Mouse (Mus musculus): ENCODE data around the gene Rrnad1. TPM values are rescaled to one million over a fixed set of nuclear protein-coding genes. Genes with fewer than 3 reads are reported as not detected.
A peak's percentile ranks its signal among the peaks of the same experiment; 100 is the strongest.

Gene Rrnad1
- 6.1 and 6.6 TPM in 2 replicates for polyA plus RNA-seq (2015; fragmentation: Nextera tagmentation; extraction: Ambion mirVana)

DNA sequence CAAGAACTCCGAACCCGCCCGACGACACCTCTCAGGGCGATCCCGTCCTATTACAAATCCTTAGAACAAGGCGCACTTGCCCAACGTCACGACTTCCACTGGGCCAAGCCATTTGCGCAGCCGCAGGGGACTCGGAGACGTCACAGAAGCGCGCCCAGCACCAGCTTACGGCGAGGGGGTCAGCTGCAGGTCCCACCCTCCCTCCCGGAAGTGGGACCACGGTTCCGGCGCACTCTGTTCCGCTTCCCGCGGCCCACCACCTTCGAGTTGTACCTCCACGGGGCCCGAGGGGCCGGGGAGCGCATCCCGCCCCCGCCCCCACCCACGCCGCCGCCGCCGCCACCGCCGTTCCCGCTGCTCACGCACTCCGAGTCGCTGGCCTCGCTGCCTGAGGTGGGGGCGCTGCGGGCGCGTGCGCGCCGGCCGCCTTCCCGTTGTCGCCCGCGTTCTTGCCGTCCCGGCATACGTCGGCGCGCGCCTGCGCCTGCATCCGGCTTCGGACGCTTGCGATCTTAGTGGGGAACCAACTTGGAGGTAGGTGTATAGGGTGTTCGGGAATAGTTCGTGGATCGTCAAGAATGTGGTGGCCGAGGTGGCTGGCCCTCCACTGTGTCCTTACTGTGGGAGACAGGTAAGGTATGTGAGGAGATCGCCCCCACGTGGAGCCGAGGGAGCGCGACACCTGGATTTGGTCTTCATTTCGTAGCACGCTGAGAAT is at the start of gene Rrnad1, which contains the start of gene Isg20l2:
Rrnad1 (minus strand) TSS at position 640 of the 718 bp plus-strand sequence.
Isg20l2 (plus strand) TSS at position 237 of the 718 bp plus-strand sequence.
- no peaks in the 10 kb centered on the region for H3K27me3 ChIP-seq
- H3K36me3 ChIP-seq, result peaks cover 62% of the 10 kb centered on the region
- H3K9ac ChIP-seq, result peak within 1 kb of the TSS; percentile 87
- peak within 1 kb of the TSS; percentile 87 for H3K4me2 ChIP-seq
- H3K4me3 ChIP-seq (replicated peaks), result peak within 1 kb of the TSS; percentile 86
- DNase-seq, result peak; percentile 92
- ATAC-seq (ENCODE audit: low read depth), result peak; percentile 94
- H3K9me3 ChIP-seq (replicated peaks), result no peaks in the 10 kb centered on the region
- peak within 1 kb of the TSS; percentile 88 for H3K27ac ChIP-seq
- under 1% methylated on average over 76 of the region's 78 CpGs for WGBS (ENCODE audit: insufficient replicate concordance)
- H3K4me1 ChIP-seq (replicated peaks), result peaks cover 52% of the 10 kb centered on the region

GRCm38 (mm10) chr3:87980085-87980484 is 49.6 kb upstream of the Rrnad1 start:
- Histone ChIP-seq H3K4me3 (replicated peaks) (no peak overlapping the region), H3K36me3 (no peaks in the 10 kb centered on the region), H3K4me2 (no peak overlapping the region), H3K9me3 (replicated peaks) (no peaks in the 10 kb centered on the region), H3K9ac (no peak overlapping the region), H3K27me3 (peaks cover 46% of the 10 kb centered on the region), H3K4me1 (replicated peaks) (peaks cover 36% of the 10 kb centered on the region), H3K27ac (no peak overlapping the region)
- ATAC-seq (ENCODE audit: low read depth) (no peak), DNase-seq (no peak)
- WGBS (ENCODE audit: insufficient replicate concordance), result 53% methylated on average over 3 of the region's 3 CpGs

GRCm38 (mm10) chr3:87979493-87979892 is 49.0 kb upstream of the Rrnad1 start:
- H3K36me3 ChIP-seq, result no peaks in the 10 kb centered on the region
- ATAC-seq (ENCODE audit: low read depth), result no peak
- WGBS (ENCODE audit: insufficient replicate concordance), result 61% methylated on average over 5 of the region's 5 CpGs
- no peak overlapping the region for H3K4me3 ChIP-seq (replicated peaks)
- H3K27ac ChIP-seq, result no peak overlapping the region
- no peaks in the 10 kb centered on the region for H3K9me3 ChIP-seq (replicated peaks)
- DNase-seq, result no peak
- H3K4me2 ChIP-seq, result no peak overlapping the region
- H3K9ac ChIP-seq, result no peak overlapping the region
- peaks cover 49% of the 10 kb centered on the region for H3K27me3 ChIP-seq
- H3K4me1 ChIP-seq (replicated peaks), result peaks cover 36% of the 10 kb centered on the region

DNA sequence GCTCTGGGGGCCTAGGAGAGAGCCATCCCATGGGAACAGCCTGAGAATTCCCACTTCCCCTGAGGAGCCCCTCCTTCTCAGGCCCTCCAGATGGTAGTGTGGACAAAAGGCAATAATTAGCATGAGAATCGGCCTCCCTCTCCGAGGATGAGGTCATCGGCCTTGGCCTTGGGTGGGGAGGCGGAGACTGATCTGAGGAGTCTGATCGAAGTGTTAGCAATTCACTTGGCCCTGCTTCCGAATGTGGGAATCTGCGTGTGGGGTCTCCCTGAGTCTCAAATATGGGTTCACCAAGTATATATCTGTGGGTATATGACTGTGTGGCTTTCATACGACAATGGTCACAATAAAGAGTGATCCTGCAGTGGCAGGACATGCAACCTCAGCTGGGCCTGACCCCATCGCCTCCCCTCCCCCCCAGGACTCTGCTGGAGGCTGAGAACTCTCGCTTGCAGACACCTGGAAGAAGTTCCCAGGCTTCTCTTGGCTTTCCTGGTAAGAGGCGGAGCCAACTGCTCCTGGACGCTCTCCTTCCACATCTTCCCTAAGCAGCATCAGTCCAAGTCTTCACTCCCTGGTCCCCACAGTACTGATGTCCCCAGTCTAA is 44.0 kb upstream of the Rrnad1 start:
- no peak overlapping the region for H3K4me2 ChIP-seq
- H3K27me3 ChIP-seq, result peaks cover 85% of the 10 kb centered on the region
- H3K27ac ChIP-seq, result no peak overlapping the region
- no peak for DNase-seq
- ATAC-seq (ENCODE audit: low read depth), result no peak
- peaks cover 26% of the 10 kb centered on the region for H3K4me1 ChIP-seq (replicated peaks)
- H3K4me3 ChIP-seq (replicated peaks), result no peak overlapping the region
- WGBS (ENCODE audit: insufficient replicate concordance), result 58% methylated on average over 12 of the region's 12 CpGs
- no peaks in the 10 kb centered on the region for H3K36me3 ChIP-seq
- no peaks in the 10 kb centered on the region for H3K9me3 ChIP-seq (replicated peaks)
- no peak overlapping the region for H3K9ac ChIP-seq

- DNase-seq, result no peak
- WGBS (ENCODE audit: insufficient replicate concordance), result 53% methylated on average over 14 of the region's 14 CpGs
- Histone ChIP-seq H3K4me3 (replicated peaks) (no peak overlapping the region), H3K9ac (no peak overlapping the region), H3K9me3 (replicated peaks) (no peaks in the 10 kb centered on the region), H3K4me2 (0 out of 2 replicates have a peak overlapping the region, but pooled peaks have one; percentile 61), H3K27me3 (peaks cover 85% of the 10 kb centered on the region), H3K36me3 (no peaks in the 10 kb centered on the region), H3K4me1 (replicated peaks) (peaks cover 26% of the 10 kb centered on the region), H3K27ac (no peak overlapping the region)
- no peak for ATAC-seq (ENCODE audit: low read depth)
Measured at GRCm38 (mm10) chr3:87973593-87974380, 43.3 kb upstream of the Rrnad1 start.

DNA sequence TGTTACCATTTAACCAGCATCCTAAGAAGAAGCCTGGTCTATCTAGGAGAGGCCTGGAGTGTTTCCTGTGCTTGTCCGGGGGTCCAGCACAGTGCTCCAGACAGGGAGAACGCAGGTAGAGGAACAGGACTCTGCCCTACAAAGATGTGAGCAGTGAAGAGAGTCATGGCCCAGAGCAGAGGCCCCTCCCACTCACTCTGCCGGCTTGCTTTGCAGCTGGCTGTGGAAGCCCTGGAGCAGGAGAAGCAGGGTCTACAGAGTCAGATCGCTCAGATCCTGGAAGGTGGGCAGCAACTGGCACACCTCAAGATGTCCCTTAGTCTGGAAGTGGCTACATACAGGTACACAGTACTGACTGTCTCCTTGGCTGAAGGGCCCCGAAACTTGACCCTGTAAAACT is 42.3 kb upstream of the Rrnad1 start:
- Histone ChIP-seq H3K9ac (no peak overlapping the region; the same call in 1 of the 2 replicates), H3K9me3 (replicated peaks) (no peaks in the 10 kb centered on the region), H3K4me3 (replicated peaks) (peak overlapping the region; percentile 53), H3K27ac (no peak overlapping the region), H3K27me3 (peaks cover 83% of the 10 kb centered on the region), H3K4me1 (replicated peaks) (peaks cover 26% of the 10 kb centered on the region), H3K36me3 (no peaks in the 10 kb centered on the region), H3K4me2 (peak overlapping the region; percentile 61)
- DNase-seq (no peak), ATAC-seq (ENCODE audit: low read depth) (no peak)
- 35% methylated on average over 5 of the region's 5 CpGs for WGBS (ENCODE audit: insufficient replicate concordance)

- peak overlapping the region; percentile 51 for H3K9ac ChIP-seq
Measured at GRCm38 (mm10) chr3:87972203-87972664, 41.7 kb upstream of the Rrnad1 start.

DNA sequence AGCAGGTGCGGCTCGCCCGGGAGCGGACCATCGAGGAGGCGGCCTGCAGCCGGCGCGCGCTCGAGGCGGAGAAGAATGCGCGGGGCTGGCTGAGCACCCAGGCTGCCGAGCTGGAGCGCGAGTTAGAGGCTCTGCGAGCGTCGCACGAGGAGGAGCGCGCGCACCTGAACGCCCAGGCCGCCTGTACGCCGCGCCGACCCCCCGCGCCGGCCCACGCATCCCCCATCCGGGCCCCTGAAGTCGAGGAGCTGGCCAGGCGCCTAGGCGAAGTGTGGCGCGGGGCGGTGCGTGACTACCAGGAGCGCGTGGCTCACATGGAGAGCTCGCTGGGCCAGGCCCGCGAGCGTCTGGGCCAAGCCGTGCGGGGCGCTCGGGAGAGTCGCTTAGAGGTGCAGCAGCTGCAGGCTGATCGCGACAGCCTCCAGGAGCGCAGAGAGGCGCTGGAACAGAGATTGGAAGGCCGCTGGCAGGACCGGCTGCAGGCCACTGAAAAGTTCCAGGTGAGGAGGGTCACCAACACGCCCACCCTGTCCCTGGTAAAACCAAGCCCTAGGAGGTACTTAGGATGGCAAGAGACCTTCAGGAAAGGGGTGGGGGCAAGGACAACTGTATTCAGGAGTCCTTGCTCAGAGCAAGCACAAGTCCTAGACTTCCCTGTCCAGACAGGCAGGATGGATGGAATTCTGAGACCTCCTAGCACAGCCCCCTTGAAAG is 41.1 kb upstream of the Rrnad1 start:
- Histone ChIP-seq H3K4me2 (peak overlapping the region; percentile 61), H3K9ac (peak overlapping the region; percentile 51), H3K9me3 (replicated peaks) (no peaks in the 10 kb centered on the region), H3K36me3 (no peaks in the 10 kb centered on the region), H3K27ac (no peak overlapping the region), H3K27me3 (peaks cover 82% of the 10 kb centered on the region), H3K4me1 (replicated peaks) (peaks cover 26% of the 10 kb centered on the region), H3K4me3 (replicated peaks) (peak overlapping the region; percentile 53)
- 2% methylated on average over 60 of the region's 60 CpGs for WGBS (ENCODE audit: insufficient replicate concordance)
- no peak for DNase-seq
- ATAC-seq (ENCODE audit: low read depth), result no peak

More at GRCm38 (mm10) chr3:87972203-87972664, 41.7 kb upstream of the Rrnad1 start:
- H3K36me3 ChIP-seq, result no peaks in the 10 kb centered on the region
- ATAC-seq (ENCODE audit: low read depth), result no peak
- WGBS (ENCODE audit: insufficient replicate concordance), result 26% methylated on average over 8 of the region's 8 CpGs
- H3K4me2 ChIP-seq, result peak overlapping the region; percentile 61
- H3K27me3 ChIP-seq, result peaks cover 84% of the 10 kb centered on the region
- H3K4me3 ChIP-seq (replicated peaks), result peak overlapping the region; percentile 53
- H3K27ac ChIP-seq, result no peak overlapping the region
- H3K4me1 ChIP-seq (replicated peaks), result peaks cover 26% of the 10 kb centered on the region
- H3K9me3 ChIP-seq (replicated peaks), result no peaks in the 10 kb centered on the region
- DNase-seq, result no peak

DNA sequence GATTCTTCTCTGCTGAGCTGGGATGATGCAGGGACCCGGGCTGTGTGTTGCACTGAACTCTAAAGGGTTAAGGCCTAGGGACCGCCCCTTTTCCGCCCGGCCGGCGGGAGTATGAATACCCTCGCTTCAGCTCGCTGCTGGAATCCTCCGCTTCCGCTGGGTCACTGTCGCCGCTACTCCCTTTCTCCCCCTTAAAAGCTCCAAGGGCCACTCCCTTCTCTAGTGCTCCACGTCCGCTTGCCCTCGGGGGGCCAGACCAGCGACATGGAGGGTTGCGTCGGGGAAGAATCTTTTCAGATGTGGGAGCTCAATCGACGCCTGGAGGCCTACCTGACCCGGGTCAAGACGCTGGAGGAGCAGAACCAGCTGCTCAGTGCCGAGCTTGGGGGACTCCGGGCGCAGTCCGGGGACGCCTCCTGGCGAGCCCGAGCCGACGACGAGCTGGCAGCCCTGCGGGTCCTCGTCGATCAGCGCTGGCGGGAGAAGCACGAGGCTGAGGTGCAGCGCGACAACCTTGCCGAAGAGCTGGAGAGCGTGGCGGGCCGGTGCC is 40.5 kb upstream of the Rrnad1 start, which contains the start of gene Nes:
Nes (plus strand) TSS at position 140 of the 550 bp plus-strand sequence.
- 0 out of 2 replicates have a peak, but pooled peaks have one; percentile 20 for ATAC-seq (ENCODE audit: low read depth)

GRCm38 (mm10) chr3:87970184-87970938 is 39.8 kb upstream of the Rrnad1 start:
- H3K9ac ChIP-seq, result no peak overlapping the region

More for the DNA sequence above, 40.5 kb upstream of the Rrnad1 start, which contains the start of gene Nes:
- Histone ChIP-seq H3K36me3 (no peaks in the 10 kb centered on the region), H3K27me3 (peaks cover 81% of the 10 kb centered on the region), H3K4me3 (replicated peaks) (peak within 1 kb of the TSS; percentile 53), H3K4me1 (replicated peaks) (peaks cover 26% of the 10 kb centered on the region), H3K9ac (peak within 1 kb of the TSS; percentile 51), H3K27ac (no peak within 1 kb of the TSS), H3K9me3 (replicated peaks) (no peaks in the 10 kb centered on the region), H3K4me2 (peak within 1 kb of the TSS; percentile 61)
- WGBS (ENCODE audit: insufficient replicate concordance), result under 1% methylated on average over 44 of the region's 44 CpGs
- DNase-seq, result no peak

More at GRCm38 (mm10) chr3:87970184-87970938, 39.8 kb upstream of the Rrnad1 start:
- Histone ChIP-seq H3K4me1 (replicated peaks) (peaks cover 26% of the 10 kb centered on the region), H3K36me3 (no peaks in the 10 kb centered on the region), H3K9me3 (replicated peaks) (no peaks in the 10 kb centered on the region), H3K27ac (no peak overlapping the region), H3K27me3 (peaks cover 76% of the 10 kb centered on the region), H3K4me2 (peak overlapping the region; percentile 61), H3K4me3 (replicated peaks) (peak overlapping the region; percentile 53)
- 2% methylated on average over 21 of the region's 21 CpGs for WGBS (ENCODE audit: insufficient replicate concordance)
- DNase-seq (peak; percentile 18), ATAC-seq (ENCODE audit: low read depth) (0 out of 2 replicates have a peak, but pooled peaks have one; percentile 29)
